Mouse (Mus musculus) left cerebral cortex, adult 11 months (tissue): ENCODE measurements around the gene Tmem8.

ENCODE experiments used
- DNase-seq: peaks from one replicate; pipeline ENCODE4 v3.0.0; 2022; ENCODE audit warnings: low spot score

The Tmem8 gene

GRCm38 (mm10) chr17:26143386-26143785 is 30.3 kb downstream of the Tmem8 start:
- DNase-seq: no peak

- DNase-seq: no peak
Measured at GRCm38 (mm10) chr17:26149056-26149455, 36.0 kb downstream of the Tmem8 start.

DNA sequence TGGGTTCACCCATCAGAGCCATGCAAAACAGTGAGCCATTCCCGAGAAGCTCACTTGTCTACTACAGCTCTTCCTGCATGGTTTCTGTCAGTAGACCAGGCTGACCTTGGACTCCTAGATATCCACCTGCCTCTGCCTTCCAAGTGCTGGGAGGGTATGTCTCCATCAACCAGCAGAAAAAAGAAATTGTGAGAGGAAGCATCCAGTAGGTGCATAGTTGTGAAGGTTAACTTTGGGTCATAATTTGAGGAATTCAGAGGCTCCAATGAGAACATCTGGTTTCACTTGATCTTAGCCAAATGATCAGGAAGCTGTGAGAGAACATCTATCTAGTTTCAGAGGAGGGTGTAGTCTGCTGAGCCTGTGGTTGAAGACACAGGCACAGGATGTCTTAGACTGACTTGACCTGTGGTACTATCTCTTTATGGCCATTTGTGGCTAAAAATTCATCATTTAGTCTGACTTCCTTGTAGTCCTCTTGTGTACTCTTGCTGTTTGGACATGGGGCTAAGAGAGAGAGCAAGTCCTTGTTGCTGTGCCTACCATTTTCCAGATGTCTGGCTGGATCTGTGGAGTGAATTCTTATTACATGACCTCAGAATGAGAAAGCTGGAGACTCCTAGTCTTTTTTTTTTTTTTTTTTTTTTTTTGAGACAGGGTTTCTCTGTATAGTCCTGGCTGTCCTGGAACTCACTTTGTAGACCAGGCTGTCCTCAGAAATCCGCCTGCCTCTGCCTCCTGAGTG is 39.0 kb downstream of the Tmem8 start:
- no peak for DNase-seq

GRCm38 (mm10) chr17:26162736-26163135 is 49.6 kb downstream of the Tmem8 start:
- DNase-seq: no peak

- DNase-seq: no peak
Measured at GRCm38 (mm10) chr17:26168039-26168438, 54.9 kb downstream of the Tmem8 start.
